Mouse (Mus musculus) bone marrow macrophage, adult 2 months (primary cell): ENCODE results near the gene Sorcs1.

Source experiments
- CTCF ChIP-seq: IDR thresholded peaks from 2 replicates; pipeline ENCODE4 v1.5.1; 2012; ENCODE audit warnings: low read depth, mild to moderate bottlenecking, low read length, moderate library complexity
- POLR2A ChIP-seq: IDR thresholded peaks from 2 replicates; pipeline ENCODE4 v1.6.1; 2012; ENCODE audit warnings: mild to moderate bottlenecking, low read depth, low read length, borderline replicate concordance

DNA sequence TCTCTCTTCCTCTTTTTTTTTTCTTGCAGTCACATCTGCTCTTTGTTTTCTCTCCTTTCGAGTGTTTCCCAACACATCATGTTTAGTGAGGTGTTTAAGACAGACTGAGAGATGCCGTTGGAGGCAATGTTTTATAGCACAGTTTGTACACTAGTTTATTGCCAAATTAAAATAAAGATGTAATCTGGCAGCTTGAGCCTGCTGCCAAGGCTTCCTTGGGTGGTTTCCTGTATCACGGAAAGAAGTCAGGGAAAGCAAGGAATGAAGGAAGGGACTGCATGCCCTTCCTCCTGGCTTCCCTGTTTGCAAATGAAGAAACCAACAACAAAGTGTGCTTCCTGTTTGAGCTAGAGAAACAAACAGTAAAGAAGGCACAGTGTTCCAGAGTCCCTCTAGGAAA lies 352.3 kb downstream of the Sorcs1 start:
- no peak for TF ChIP-seq CTCF
- no peak for TF ChIP-seq POLR2A
